Mouse (Mus musculus) kidney, postnatal 0 days (tissue): ENCODE measurements around the gene Lrmp. TPM values are rescaled to one million over a fixed set of nuclear protein-coding genes. Genes with fewer than 3 reads are reported as not detected.

ENCODE experiments used
- ATAC-seq: fragments of 200-750 bp; cut with Nextera tagmentation; replicated peaks from 2 replicates; pipeline ENCODE4 v1.8.0; 2017; ENCODE audit warnings: low read depth, moderate number of reproducible peaks, moderate TSS enrichment, moderate library complexity; ENCODE audit not compliant: low FRiP score
- DNase-seq: peaks from one replicate; pipeline ENCODE4 v3.0.0-alpha.2; 2016; ENCODE audit warnings: low spot score
- H3K27ac ChIP-seq: fragments of 300-500 bp; sonication (generic); 2 replicates; pipeline ENCODE4 v1.5.1; 2014; ENCODE audit warnings: mild to moderate bottlenecking
- H3K27me3 ChIP-seq: fragments of 300-500 bp; sonication (generic); 2 replicates; pipeline ENCODE4 v1.6.1; 2014; ENCODE audit warnings: low read length, mixed read lengths; ENCODE audit not compliant: insufficient read depth
- H3K36me3 ChIP-seq: fragments of 300-500 bp; sonication (generic); 2 replicates; pipeline ENCODE4 v1.6.1; 2014; ENCODE audit warnings: low read length, mixed read lengths; ENCODE audit not compliant: insufficient read depth
- H3K4me1 ChIP-seq: fragments of 300-500 bp; sonication (generic); replicated peaks from 2 replicates; pipeline ENCODE4 v1.6.1; 2014; ENCODE audit warnings: antibody characterized with exemption, low read length, mixed read lengths; ENCODE audit not compliant: insufficient read depth
- H3K4me2 ChIP-seq: fragments of 300-500 bp; sonication (generic); 2 replicates; pipeline ENCODE4 v1.6.1; 2014; ENCODE audit warnings: mild to moderate bottlenecking, low read length, moderate library complexity, mixed read lengths
- H3K4me3 ChIP-seq: fragments of 300-500 bp; sonication (generic); replicated peaks from 2 replicates; pipeline ENCODE4 v1.5.1; 2014; ENCODE audit warnings: low read depth, low read length
- H3K9ac ChIP-seq: fragments of 300-500 bp; sonication (generic); 2 replicates; pipeline ENCODE4 v1.6.1; 2014; ENCODE audit warnings: low read depth, low read length
- H3K9me3 ChIP-seq: fragments of 300-500 bp; sonication (generic); replicated peaks from 2 replicates; pipeline ENCODE4 v1.6.1; 2016; ENCODE audit warnings: low read length, inconsistent platforms, mixed read lengths
- CTCF ChIP-seq: IDR thresholded peaks from 2 replicates; pipeline ENCODE4 v1.5.1; 2016; ENCODE audit warnings: antibody characterized with exemption, low read depth, mild to moderate bottlenecking, moderate library complexity
- WGBS: fragments of 180-500 bp; shearing (Covaris S2); extraction: QIAGEN DNeasy Blood & Tissue Kit; methylation state at CpG from one replicate; pipeline ENCODE4 v1.1.7; 2014; 5-methylcytosine and 5-hydroxymethylcytosine counted together
- polyA plus RNA-seq: library from polyadenylated mRNA; unstranded; fragments of >200 nt; fragmentation: Nextera tagmentation; extraction: Ambion mirVana; gene quantifications from 2 replicates; pipeline ENCODE4 v1.2.1, GENCODE M21; 2015

Lrmp gene
- polyA plus RNA-seq, 1 experiment from 2014 or later = 1.0 TPM

- no peak for DNase-seq
- WGBS = 33% methylated on average over 8 of the region's 8 CpGs
- Histone ChIP-seq H3K4me1 (no peaks in the 10 kb centered on the region), H3K4me2 (peak overlapping the region; percentile 66), H3K4me3 (peak overlapping the region; percentile 39), H3K36me3 (peaks cover 4% of the 10 kb centered on the region; the same call in 1 of the 2 replicates), H3K27ac (no peak overlapping the region), H3K27me3 (no peaks in the 10 kb centered on the region), H3K9me3 (no peaks in the 10 kb centered on the region), H3K9ac (peak overlapping the region; percentile 52)
- TF ChIP-seq CTCF = no peak
- no peak for ATAC-seq
Measured at GRCm38 (mm10) chr6:145210056-145210680, 94.7 kb downstream of the Lrmp start.

GRCm38 (mm10) chr6:145210816-145211338, 95.4 kb downstream of the Lrmp start, which contains the start of the genes Casc1 and Etfrf1:
TSS of gene Casc1 (minus strand) at chr6:145211005.
TSS of gene Etfrf1 (plus strand) at chr6:145211134.
- peak within 1 kb of the TSS; percentile 99 for H3K27ac ChIP-seq
- WGBS = 0% methylated on average over 36 of the region's 36 CpGs
- H3K27me3 ChIP-seq = no peaks in the 10 kb centered on the region
- ATAC-seq (peak; percentile 100), DNase-seq (peak; percentile 100)
- peak within 1 kb of the TSS; percentile 73 for H3K4me3 ChIP-seq
- peak within 1 kb of the TSS; percentile 87 for H3K9ac ChIP-seq
- H3K36me3 ChIP-seq = peaks cover 4% of the 10 kb centered on the region; the same call in 1 of the 2 replicates
- TF ChIP-seq CTCF = no peak
- H3K4me2 ChIP-seq = peak within 1 kb of the TSS; percentile 66
- H3K4me1 ChIP-seq = no peaks in the 10 kb centered on the region
- H3K9me3 ChIP-seq = no peaks in the 10 kb centered on the region

- ATAC-seq (peak; percentile 26), DNase-seq (peak; percentile 90)
- H3K9ac ChIP-seq = peak overlapping the region; percentile 87
- H3K4me2 ChIP-seq = peak overlapping the region; percentile 50
- H3K27ac ChIP-seq = peak overlapping the region; percentile 99
- peak; percentile 42; the same call in 1 of the 2 replicates for TF ChIP-seq CTCF
- no peaks in the 10 kb centered on the region for H3K27me3 ChIP-seq
- H3K4me3 ChIP-seq = peak overlapping the region; percentile 73
- no peaks in the 10 kb centered on the region for H3K9me3 ChIP-seq
- WGBS = 3% methylated on average over 21 of the region's 21 CpGs
- peaks cover 4% of the 10 kb centered on the region; the same call in 1 of the 2 replicates for H3K36me3 ChIP-seq
- no peaks in the 10 kb centered on the region for H3K4me1 ChIP-seq
Measured at GRCm38 (mm10) chr6:145211376-145212305, 96.2 kb downstream of the Lrmp start.

GRCm38 (mm10) chr6:145213916-145214315, 98.5 kb downstream of the Lrmp start:
- TF ChIP-seq CTCF = no peak
- no peak overlapping the region for H3K27ac ChIP-seq
- no peak overlapping the region for H3K4me2 ChIP-seq
- no peak for ATAC-seq
- 80% methylated on average over 2 of the region's 2 CpGs for WGBS
- no peak for DNase-seq
- H3K4me1 ChIP-seq = no peaks in the 10 kb centered on the region
- no peaks in the 10 kb centered on the region for H3K9me3 ChIP-seq
- H3K27me3 ChIP-seq = no peaks in the 10 kb centered on the region
- no peak overlapping the region for H3K9ac ChIP-seq
- peaks cover 11% of the 10 kb centered on the region for H3K36me3 ChIP-seq
- no peak overlapping the region for H3K4me3 ChIP-seq

- 90% methylated on average over 3 of the region's 3 CpGs for WGBS
- ATAC-seq (no peak), DNase-seq (no peak)
- no peak for TF ChIP-seq CTCF
- no peak overlapping the region for H3K4me2 ChIP-seq
- peaks cover 18% of the 10 kb centered on the region for H3K36me3 ChIP-seq
- H3K4me1 ChIP-seq = no peaks in the 10 kb centered on the region
- no peaks in the 10 kb centered on the region for H3K27me3 ChIP-seq
- no peak overlapping the region for H3K27ac ChIP-seq
- no peaks in the 10 kb centered on the region for H3K9me3 ChIP-seq
- H3K9ac ChIP-seq = no peak overlapping the region
- H3K4me3 ChIP-seq = no peak overlapping the region
Measured at GRCm38 (mm10) chr6:145215826-145216225, 100.4 kb downstream of the Lrmp start.

- Histone ChIP-seq H3K27me3 (no peaks in the 10 kb centered on the region), H3K9me3 (no peaks in the 10 kb centered on the region), H3K9ac (no peak overlapping the region), H3K36me3 (peaks cover 20% of the 10 kb centered on the region), H3K4me1 (no peaks in the 10 kb centered on the region), H3K4me3 (no peak overlapping the region), H3K27ac (no peak overlapping the region), H3K4me2 (no peak overlapping the region)
- DNase-seq (no peak), ATAC-seq (no peak)
- 88% methylated on average over 6 of the region's 6 CpGs for WGBS
- TF ChIP-seq CTCF = no peak
Measured at GRCm38 (mm10) chr6:145224246-145224645, 108.8 kb downstream of the Lrmp start.

Other genes starting within 250 kb of the Lrmp start
- gene Bcat1, start 39.5 kb upstream of the Lrmp start, polyA plus RNA-seq = 5.8 TPM in 2 replicates
- 0.46 TPM in 2 replicates for gene Casc1, start 95.4 kb downstream of the Lrmp start, polyA plus RNA-seq
- gene Etfrf1, start 95.5 kb downstream of the Lrmp start, polyA plus RNA-seq = 58.2 and 59.7 TPM in 2 replicates
- 64.6 and 71.1 TPM in 2 replicates for gene Kras, start 134.6 kb downstream of the Lrmp start, polyA plus RNA-seq